8 mouse cellular contexts compared by ENCODE assay signal in the genomic region with DNA sequence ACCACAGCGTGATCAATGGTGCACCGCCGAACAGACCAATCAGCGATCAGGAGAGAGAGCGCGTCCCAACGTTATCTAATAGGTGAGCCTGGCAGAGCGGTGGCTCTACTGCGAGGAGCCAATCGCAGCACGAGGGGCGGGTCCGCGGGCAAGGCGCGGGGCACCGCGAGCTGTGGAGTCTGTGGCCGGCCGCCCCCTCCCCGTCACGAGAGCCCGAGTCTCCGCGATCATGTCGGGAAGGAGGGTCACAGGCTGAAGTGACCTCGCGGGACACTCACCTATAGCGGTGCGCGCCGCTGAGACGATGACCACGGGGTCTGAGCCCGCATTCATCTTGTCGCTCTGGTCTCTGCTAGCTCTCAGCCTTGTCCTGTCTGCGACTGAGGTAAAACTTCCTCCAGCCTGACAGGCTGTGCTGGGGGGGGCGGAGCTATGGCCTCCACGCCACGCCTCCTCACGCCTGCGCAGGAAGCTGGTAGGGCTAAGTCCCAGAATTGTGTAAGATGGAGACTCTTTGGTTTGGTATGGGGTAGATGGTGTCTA. TPM values are rescaled to one million over a fixed set of nuclear protein-coding genes. Genes with fewer than 3 reads are reported as not detected.
DNase-seq lines count a peak whose midpoint lies in the region; ATAC-seq and TF ChIP-seq lines count a peak whose summit lies in the region.

A gene (minus strand): TSS at position 417 of the 543 bp plus-strand sequence.

- WGBS in embryonic facial prominence, embryonic 14.5 days = 1% methylated on average over 18 of the region's 42 CpGs
- under 1% methylated on average over 42 of the region's 42 CpGs for WGBS in limb, embryonic 14.5 days
- WGBS in midbrain, postnatal 0 days = under 1% methylated on average over 41 of the region's 42 CpGs

- peaks cover 12% of the 10 kb centered on the region for H3K4me1 ChIP-seq in embryonic facial prominence, embryonic 14.5 days (ENCODE audit: control insufficient read depth, insufficient read depth, low read length)
- peaks cover 5% of the 10 kb centered on the region for H3K4me1 ChIP-seq in limb, embryonic 14.5 days (ENCODE audit: control insufficient read depth, insufficient read depth, low read length)
- peaks cover 4% of the 10 kb centered on the region; the same call in 1 of the 2 replicates for H3K4me1 ChIP-seq in midbrain, postnatal 0 days (ENCODE audit: insufficient read depth, low read length)

- peak within 1 kb of the TSS; percentile 77 for H3K27ac ChIP-seq in embryonic facial prominence, embryonic 14.5 days (replicated peaks; ENCODE audit: low read depth, low read length)
- peak within 1 kb of the TSS; percentile 63 for H3K27ac ChIP-seq in limb, embryonic 14.5 days (replicated peaks; ENCODE audit: low read depth, low read length)
- peak within 1 kb of the TSS; percentile 87 for H3K27ac ChIP-seq in midbrain, postnatal 0 days (ENCODE audit: low read depth, low read length)

- TF ChIP-seq POLR2A in limb, embryonic 14.5 days (IDR thresholded peaks at IDR 0.05; ENCODE audit: borderline replicate concordance, extremely low read depth, insufficient read depth, insufficient read length) = peak; percentile 73; the same call in 1 of the 2 replicates

- 0 out of 2 replicates have a peak, but pooled peaks have one; percentile 2 for TF ChIP-seq CTCF in midbrain, postnatal 0 days (IDR thresholded peaks at IDR 0.05)

- ATAC-seq in embryonic facial prominence, embryonic 14.5 days (ENCODE audit: low read depth) = peak; percentile 99
- ATAC-seq in limb, embryonic 14.5 days (ENCODE audit: low FRiP score, low read depth) = peak; percentile 98
- peak; percentile 98 for ATAC-seq in midbrain, postnatal 0 days (ENCODE audit: low FRiP score)

- peak within 1 kb of the TSS; percentile 75 for H3K4me3 ChIP-seq in embryonic facial prominence, embryonic 14.5 days (ENCODE audit: low read depth, low read length)
- H3K4me3 ChIP-seq in limb, embryonic 14.5 days (replicated peaks; ENCODE audit: low read length) = peak within 1 kb of the TSS; percentile 60
- peak within 1 kb of the TSS; percentile 58 for H3K4me3 ChIP-seq in midbrain, postnatal 0 days (ENCODE audit: low read depth, low read length)

- H3K27me3 ChIP-seq in embryonic facial prominence, embryonic 14.5 days (replicated peaks; ENCODE audit: control insufficient read depth, insufficient read depth, low read length) = no peaks in the 10 kb centered on the region
- no peaks in the 10 kb centered on the region for H3K27me3 ChIP-seq in limb, embryonic 14.5 days (ENCODE audit: control insufficient read depth, insufficient read depth, low read length)
- H3K27me3 ChIP-seq in midbrain, postnatal 0 days (ENCODE audit: insufficient read depth, low read length) = no peaks in the 10 kb centered on the region

- H3K4me2 ChIP-seq in embryonic facial prominence, embryonic 14.5 days (ENCODE audit: low read depth, low read length) = peak within 1 kb of the TSS; percentile 87
- peak within 1 kb of the TSS; percentile 75 for H3K4me2 ChIP-seq in limb, embryonic 14.5 days (replicated peaks; ENCODE audit: low read depth, low read length, severe bottlenecking)
- H3K4me2 ChIP-seq in midbrain, postnatal 0 days (ENCODE audit: low read depth, low read length, poor library complexity, severe bottlenecking) = peak within 1 kb of the TSS; percentile 64

- H3K36me3 ChIP-seq in embryonic facial prominence, embryonic 14.5 days (ENCODE audit: control insufficient read depth, insufficient read depth, low read length) = peaks cover 26% of the 10 kb centered on the region
- H3K36me3 ChIP-seq in limb, embryonic 14.5 days (ENCODE audit: control insufficient read depth, insufficient read depth, low read length) = peaks cover 14% of the 10 kb centered on the region
- H3K36me3 ChIP-seq in midbrain, postnatal 0 days (ENCODE audit: insufficient read depth, low read length) = 0 out of 2 replicates have a peak, but pooled peaks cover 3% of the 10 kb centered on the region

- peak; percentile 95 for DNase-seq in 3T3-L1 (ENCODE audit: low read depth, low spot score)
- DNase-seq in adrenal gland, postnatal 4 days (ENCODE audit: low spot score in 2 of 2) = peak; percentile 85 to 86
- DNase-seq in embryonic facial prominence, embryonic 14.5 days (ENCODE audit: low spot score) = peak; percentile 97
- DNase-seq in heart, adult 8-10 months (ENCODE audit: low spot score) = peak; percentile 92
- DNase-seq in kidney, adult 9 months = peak; percentile 97
- peak; percentile 95 for DNase-seq in limb, embryonic 14.5 days (ENCODE audit: low spot score)
- peak; percentile 97 for DNase-seq in midbrain, postnatal 0 days (ENCODE audit: low spot score)
- peak; percentile 87 to 90 for DNase-seq in spleen, postnatal 14 days (ENCODE audit: low spot score in 2 of 2)

- no peaks in the 10 kb centered on the region for H3K9me3 ChIP-seq in embryonic facial prominence, embryonic 14.5 days (ENCODE audit: control insufficient read depth, low read length)
- H3K9me3 ChIP-seq in limb, embryonic 14.5 days (ENCODE audit: control insufficient read depth, low read length) = no peaks in the 10 kb centered on the region
- H3K9me3 ChIP-seq in midbrain, postnatal 0 days (ENCODE audit: low read length) = no peaks in the 10 kb centered on the region

- peak within 1 kb of the TSS; percentile 71 for H3K9ac ChIP-seq in embryonic facial prominence, embryonic 14.5 days (ENCODE audit: low read depth, low read length)
- H3K9ac ChIP-seq in limb, embryonic 14.5 days (ENCODE audit: low read depth, low read length, severe bottlenecking) = peak within 1 kb of the TSS; percentile 51
- H3K9ac ChIP-seq in midbrain, postnatal 0 days (replicated peaks; ENCODE audit: low read length, poor library complexity, severe bottlenecking) = peak within 1 kb of the TSS; percentile 69

RNA-seq across cellular contexts. Expression of the gene that starts here (rescaled TPM):
- 10 to 100 TPM; 56.5 to 57.6 TPM for total RNA-seq in adrenal gland, postnatal 4 days (2021)
- 85.8 and 98.2 TPM in 2 replicates for polyA plus RNA-seq in embryonic facial prominence, embryonic 14.5 days (2014; fragmentation: Nextera tagmentation; extraction: Ambion mirVana)
- total RNA-seq in heart, adult 8-10 months (2022) = 1 to 10 TPM; 4.2 to 7.1 (median 6.1) TPM
- polyA plus RNA-seq in limb, embryonic 14.5 days (2012; rRNA removed) = 62.9 and 67.4 TPM in 2 replicates
- polyA plus RNA-seq in limb, embryonic 14.5 days (2014; fragmentation: Nextera tagmentation; extraction: Ambion mirVana) = 110 and 119 TPM in 2 replicates
- total RNA-seq in midbrain, postnatal 0 days (2014; rRNA removed) = 181 and 194 TPM in 2 replicates
- polyA plus RNA-seq in midbrain, postnatal 0 days (2015; fragmentation: Nextera tagmentation; extraction: Ambion mirVana) = 247 and 254 TPM in 2 replicates

Comparison
In these comparisons a context has a peak if more than half of its experiments do, and no peak if none do; other contexts are left out.
1. Peak in every context shown above with its lines: DNase-seq, ATAC-seq, H3K4me3 ChIP-seq and H3K27ac ChIP-seq.
2. RNA of the gene that starts here (total RNA-seq): 181 to 194 TPM in midbrain, postnatal 0 days and 56.5 to 57.6 TPM in adrenal gland, postnatal 4 days; 4.2 to 7.1 TPM in heart, adult 8-10 months; every median in the first group is over 4 times any median in the second.